Mouse (Mus musculus): Measurements from ENCODE around the gene Tbl1x.

DNA sequence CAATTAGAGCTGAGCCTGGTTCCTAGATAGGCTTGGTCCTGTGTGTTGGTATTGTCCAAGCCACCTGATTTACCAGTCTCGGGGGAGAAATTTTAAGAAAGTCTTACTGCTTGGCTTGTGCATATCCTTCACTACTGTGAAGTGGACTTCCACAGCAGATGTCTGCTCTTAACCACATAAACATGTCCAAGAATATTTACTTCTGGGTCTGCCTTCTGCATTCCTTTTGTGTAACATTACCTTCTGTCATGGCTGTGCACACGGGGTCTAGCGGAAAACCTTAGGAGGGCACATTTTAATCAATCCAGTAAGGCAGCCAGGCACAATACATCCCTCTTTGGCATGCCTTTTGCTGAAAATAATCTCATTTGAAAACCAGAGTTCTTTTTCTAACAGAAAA, 125.7 kb downstream of the Tbl1x start:
- TF ChIP-seq POLR2A (IDR thresholded peaks at IDR 0.05; ENCODE audit: low read depth, low read length) (no peak), CTCF (IDR thresholded peaks at IDR 0.05; ENCODE audit: extremely low read depth, insufficient read depth, insufficient read length, insufficient replicate concordance) (no peak)

Data from spleen, adult 2 months (tissue).